Mouse (Mus musculus) spleen, postnatal 10 days (tissue): Measurements from ENCODE around the gene Neurl1b.

ENCODE experiments used
- DNase-seq, 2 experiments: peaks; one replicate each; pipeline ENCODE4 v3.0.0; 2021 to 2022; ENCODE audit warnings: low spot score in 2 of 2

Gene Neurl1b

GRCm38 (mm10) chr17:26451651-26452295 is 37.1 kb downstream of the Neurl1b start:
- peak; percentile 36 to 63 for DNase-seq

- peak in 1 of 2 experiments; percentile 44 for DNase-seq
Observed at GRCm38 (mm10) chr17:26452371-26452972, 37.8 kb downstream of the Neurl1b start.

- DNase-seq = no peak
Observed at GRCm38 (mm10) chr17:26457506-26457905, 42.9 kb downstream of the Neurl1b start.

GRCm38 (mm10) chr17:26458049-26458448 is 43.4 kb downstream of the Neurl1b start:
- DNase-seq = no peak

GRCm38 (mm10) chr17:26462634-26463170 is 48.1 kb downstream of the Neurl1b start:
- DNase-seq = peak; percentile 65 to 84

GRCm38 (mm10) chr17:26463432-26463831 is 48.8 kb downstream of the Neurl1b start:
- DNase-seq = no peak

GRCm38 (mm10) chr17:26463984-26464383 is 49.4 kb downstream of the Neurl1b start:
- no peak for DNase-seq

GRCm38 (mm10) chr17:26464481-26464880 is 49.9 kb downstream of the Neurl1b start:
- DNase-seq = no peak

GRCm38 (mm10) chr17:26464972-26465371 is 50.3 kb downstream of the Neurl1b start:
- peak in 1 of 2 experiments; percentile 23 for DNase-seq

- peak; percentile 66 to 86 for DNase-seq
Observed at GRCm38 (mm10) chr17:26466741-26467150, 52.1 kb downstream of the Neurl1b start.

GRCm38 (mm10) chr17:26467619-26468018 is 53.0 kb downstream of the Neurl1b start:
- DNase-seq = no peak

- DNase-seq = no peak
Observed at GRCm38 (mm10) chr17:26468102-26468894, 53.7 kb downstream of the Neurl1b start.

GRCm38 (mm10) chr17:26476871-26477270 is 62.2 kb downstream of the Neurl1b start:
- no peak for DNase-seq

- DNase-seq = no peak
Observed at GRCm38 (mm10) chr17:26478672-26479071, 64.0 kb downstream of the Neurl1b start.

GRCm38 (mm10) chr17:26479619-26480018 is 65.0 kb downstream of the Neurl1b start:
- DNase-seq = no peak

- no peak for DNase-seq
Observed at GRCm38 (mm10) chr17:26480956-26481355, 66.3 kb downstream of the Neurl1b start.

- no peak for DNase-seq
Observed at GRCm38 (mm10) chr17:26484626-26485421, 70.2 kb downstream of the Neurl1b start.

- no peak for DNase-seq
Observed at GRCm38 (mm10) chr17:26487266-26487665, 72.6 kb downstream of the Neurl1b start.

- DNase-seq = no peak
Observed at GRCm38 (mm10) chr17:26487917-26488316, 73.3 kb downstream of the Neurl1b start.

- no peak for DNase-seq
Observed at GRCm38 (mm10) chr17:26488711-26489403, 74.2 kb downstream of the Neurl1b start.

GRCm38 (mm10) chr17:26490072-26490471 is 75.4 kb downstream of the Neurl1b start:
- DNase-seq = no peak
